Mouse (Mus musculus) liver, adult 2 months (tissue): ENCODE data around the gene Cd247.

Experiments
- CTCF ChIP-seq: fragments of 200-500 bp; IDR thresholded peaks from 2 replicates; pipeline ENCODE4 v1.5.1; 2011; ENCODE audit warnings: low read depth, low read length, control low read depth
- POLR2A ChIP-seq: fragments of 200-500 bp; IDR thresholded peaks from 2 replicates; pipeline ENCODE4 v1.6.1; 2011; ENCODE audit warnings: low read length, control low read depth; ENCODE audit not compliant: insufficient read depth; ENCODE audit errors: extremely low read depth

DNA sequence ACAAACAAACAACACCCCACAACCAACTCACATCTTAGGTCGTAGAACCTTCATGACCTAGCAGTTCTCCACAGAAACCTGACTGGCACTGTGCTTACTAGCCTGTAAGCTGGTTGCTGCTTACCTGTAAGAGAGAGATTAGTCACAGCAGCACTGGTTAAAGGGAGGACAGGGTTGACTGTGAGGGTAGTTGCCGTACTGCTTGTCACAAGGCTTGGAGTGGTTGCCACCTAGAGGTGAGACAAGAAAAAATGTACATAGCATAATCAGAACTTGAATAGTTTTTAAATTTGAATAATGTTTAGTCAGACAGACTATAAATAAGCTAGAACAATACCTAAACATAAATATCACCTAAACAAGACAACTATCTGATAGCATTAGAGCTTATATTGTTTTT lies 103.2 kb downstream of the Cd247 start:
- TF ChIP-seq CTCF (no peak), POLR2A (no peak)
